Mouse (Mus musculus) mammary gland, adult 2 months (tissue): Measurements from ENCODE around the gene St8sia6. TPM values are rescaled to one million over a fixed set of nuclear protein-coding genes. Genes with fewer than 3 reads are reported as not detected.

ENCODE experiments used
- polyA plus RNA-seq: library from polyadenylated mRNA; depleted of rRNA; stranded (reverse); fragments of >200 nt; gene quantifications from 2 replicates; pipeline ENCODE4 v1.2.3, GENCODE M21; 2012; ENCODE audit warnings: low replicate concordance; rRNA removed

The St8sia6 gene
- polyA plus RNA-seq, result 1.8 and 2.3 TPM in 2 replicates

DNA sequence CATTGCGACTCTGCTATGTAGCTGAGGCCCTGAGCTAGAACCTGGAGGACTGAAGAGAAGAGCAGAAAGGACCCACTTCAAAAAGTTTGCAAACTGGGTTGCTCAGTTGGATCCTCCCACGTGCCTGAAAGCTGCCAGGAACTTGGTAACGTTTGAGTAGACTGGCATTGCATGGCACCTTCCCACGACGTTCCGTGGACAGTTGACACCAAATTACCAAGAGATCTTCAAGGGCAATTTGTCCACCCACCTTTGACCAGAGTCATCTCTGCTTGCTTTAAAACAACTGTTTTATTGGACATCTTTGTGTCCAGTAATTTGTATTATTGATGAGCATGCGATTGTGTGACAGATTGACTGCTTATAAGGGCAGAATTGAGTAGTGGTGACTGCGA is at the start of gene St8sia6:
St8sia6 (minus strand) TSS at position 96 of the 395 bp plus-strand sequence.

Other genes starting within 250 kb of the St8sia6 start
- gene Trdmt1, start 249.4 kb downstream of the St8sia6 start, polyA plus RNA-seq, result 0.70 and 3.3 TPM in 2 replicates
- 1,760 and 3,362 TPM in 2 replicates for gene Vim, start 220.1 kb downstream of the St8sia6 start, polyA plus RNA-seq